Mouse (Mus musculus) ES-E14 (cell line): ENCODE data around the gene Ropn1l.

ENCODE experiments used
- CHD2 ChIP-seq: IDR thresholded peaks from 2 replicates; pipeline ENCODE4 v1.6.1; 2014; ENCODE audit warnings: mild to moderate bottlenecking, low read depth, low read length, inconsistent platforms
- HCFC1 ChIP-seq: IDR thresholded peaks from 2 replicates; pipeline ENCODE4 v1.6.1; 2012; ENCODE audit warnings: low read length, inconsistent platforms, borderline replicate concordance; ENCODE audit not compliant: insufficient read depth

- no peak for TF ChIP-seq CHD2
- no peak for TF ChIP-seq HCFC1
These were observed 21.7 kb downstream of the Ropn1l start for GRCm38 (mm10) chr15:31431847-31432246.
